Mouse (Mus musculus): Measurements from ENCODE around the gene Gm13695. TPM values are rescaled to one million over a fixed set of nuclear protein-coding genes. Genes with fewer than 3 reads are reported as not detected.
"Not testable (repeated sequence)": the region's sequence is repeated elsewhere in the genome, so short reads cannot be mapped to it uniquely, and the experiment has no call there.

The Gm13695 gene
- polyA plus RNA-seq (2015; fragmentation: Nextera tagmentation; extraction: Ambion mirVana), result not detected in 2 replicates

DNA sequence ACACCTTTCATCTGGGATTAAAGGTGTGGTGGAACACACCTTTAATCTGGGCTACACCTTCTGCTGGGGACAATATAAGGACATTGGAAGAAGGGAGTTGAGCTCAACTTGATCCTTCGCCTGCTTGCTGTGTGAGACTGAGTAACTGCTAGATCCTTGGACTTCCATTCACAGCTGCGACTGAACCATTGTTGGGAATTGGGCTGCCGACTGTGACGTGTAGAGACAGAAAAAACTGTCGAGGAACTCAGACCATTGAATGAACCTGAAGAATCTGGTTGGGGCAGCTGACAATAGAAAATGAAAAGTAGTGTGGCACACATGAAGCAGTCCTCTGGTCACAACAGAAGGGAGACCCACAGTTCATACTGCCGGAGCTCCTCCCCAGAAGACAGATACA, at the start of gene Gm13695:
TSS of gene Gm13695 (plus strand) at position 301 of the 400 bp plus-strand sequence.
- not testable (repeated sequence) for H3K36me3 ChIP-seq (ENCODE audit: insufficient read depth, low read length); H3K4me3 ChIP-seq (ENCODE audit: low read depth, low read length); DNase-seq (ENCODE audit: low spot score); H3K27ac ChIP-seq (ENCODE audit: low read length); H3K9ac ChIP-seq (replicated peaks; ENCODE audit: low read depth); H3K27me3 ChIP-seq (replicated peaks; ENCODE audit: insufficient read depth, low read length); ATAC-seq; H3K4me2 ChIP-seq (replicated peaks; ENCODE audit: low read depth, low read length); H3K4me1 ChIP-seq (ENCODE audit: insufficient read depth, low read depth, low read length); H3K9me3 ChIP-seq (ENCODE audit: low read length)
- no CpG with 5 or more reads among the region's 6 CpGs for WGBS

DNA sequence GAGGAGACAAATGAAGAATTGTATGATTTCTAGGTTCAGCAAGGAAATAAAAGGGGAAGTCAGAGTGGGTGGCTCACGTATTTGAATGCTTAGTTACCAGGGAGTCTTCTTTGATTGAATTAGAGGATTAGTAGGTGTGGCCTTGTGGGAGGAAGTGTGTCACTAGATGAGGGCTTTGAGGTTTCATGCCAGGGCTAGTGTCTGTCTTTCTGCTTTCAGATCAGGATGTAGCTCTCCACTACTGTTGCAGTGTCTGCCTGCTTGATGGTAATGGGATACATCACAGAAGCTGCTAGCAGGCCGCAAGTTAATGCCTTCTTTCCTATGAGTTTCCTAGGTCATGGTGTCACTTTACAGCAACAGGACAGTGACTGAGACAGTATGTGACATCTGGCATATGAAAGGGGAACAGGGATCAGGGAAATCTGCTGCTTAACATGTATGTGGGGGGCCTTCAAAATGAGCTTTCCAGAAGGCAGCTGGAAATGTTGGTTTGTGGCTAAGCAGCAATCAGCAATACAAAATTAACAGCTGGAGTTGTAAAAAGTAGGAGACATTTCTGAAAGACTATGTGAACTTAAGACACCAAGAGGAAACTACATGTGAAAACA, 37.5 kb upstream of the Gm13695 start:
- no peaks in the 10 kb centered on the region for H3K36me3 ChIP-seq (ENCODE audit: insufficient read depth, low read length)
- TF ChIP-seq EP300 (IDR thresholded peaks at IDR 0.05) (no peak), CTCF (IDR thresholded peaks at IDR 0.05) (no peak)
- H3K4me3 ChIP-seq (ENCODE audit: low read depth, low read length), result no peak overlapping the region
- no peak overlapping the region for H3K4me2 ChIP-seq (replicated peaks; ENCODE audit: low read depth, low read length)
- H3K9ac ChIP-seq (replicated peaks; ENCODE audit: low read depth), result no peak overlapping the region
- no peaks in the 10 kb centered on the region for H3K4me1 ChIP-seq (ENCODE audit: insufficient read depth, low read depth, low read length)
- no peak for DNase-seq (ENCODE audit: low spot score)
- H3K27ac ChIP-seq (ENCODE audit: low read length), result no peak overlapping the region
- WGBS, result 49% methylated on average over 2 of the region's 2 CpGs
- no peaks in the 10 kb centered on the region for H3K27me3 ChIP-seq (replicated peaks; ENCODE audit: insufficient read depth, low read length)
- no peak for ATAC-seq
- H3K9me3 ChIP-seq (ENCODE audit: low read length), result no peaks in the 10 kb centered on the region

DNA sequence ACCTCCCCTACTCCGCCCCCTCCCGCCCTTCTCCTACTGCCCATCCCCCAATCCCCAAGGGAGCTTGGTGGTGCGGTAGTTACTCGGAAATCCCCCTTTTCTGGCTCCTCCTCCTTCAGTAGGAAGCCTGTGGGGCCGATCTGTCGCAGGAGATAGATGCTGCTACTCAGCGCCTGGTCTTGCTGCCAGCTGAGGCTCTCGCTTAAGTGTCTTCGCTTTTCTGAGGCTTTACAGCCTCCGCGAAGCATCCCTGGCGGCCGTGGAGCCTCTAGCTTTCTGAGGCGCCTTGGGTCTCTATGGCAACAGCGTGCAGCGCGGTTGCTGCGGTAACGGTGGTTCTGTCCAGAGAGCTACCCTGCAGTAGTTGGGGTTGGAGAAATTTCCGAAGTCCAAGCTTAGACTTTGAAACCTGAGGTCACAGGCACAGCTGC, 26.2 kb upstream of the Gm13695 start, which contains the start of gene Zswim2:
TSS of gene Zswim2 (minus strand) at position 298 of the 431 bp plus-strand sequence.
- Histone ChIP-seq H3K4me2 (replicated peaks; ENCODE audit: low read depth, low read length) (0 out of 2 replicates have a peak within 1 kb of the TSS, but pooled peaks have one; percentile 17), H3K9ac (replicated peaks; ENCODE audit: low read depth) (no peak within 1 kb of the TSS), H3K9me3 (ENCODE audit: low read length) (no peaks in the 10 kb centered on the region), H3K27me3 (replicated peaks; ENCODE audit: insufficient read depth, low read length) (no peaks in the 10 kb centered on the region), H3K4me3 (ENCODE audit: low read depth, low read length) (no peak within 1 kb of the TSS; the same call in 1 of the 2 replicates), H3K36me3 (ENCODE audit: insufficient read depth, low read length) (no peaks in the 10 kb centered on the region), H3K27ac (ENCODE audit: low read length) (no peak within 1 kb of the TSS), H3K4me1 (ENCODE audit: insufficient read depth, low read depth, low read length) (no peaks in the 10 kb centered on the region)
- TF ChIP-seq EP300 (IDR thresholded peaks at IDR 0.05), result no peak
- no peak for TF ChIP-seq CTCF (IDR thresholded peaks at IDR 0.05)
- DNase-seq (ENCODE audit: low spot score), result no peak
- ATAC-seq, result no peak
- WGBS, result under 1% methylated on average over 20 of the region's 20 CpGs

DNA sequence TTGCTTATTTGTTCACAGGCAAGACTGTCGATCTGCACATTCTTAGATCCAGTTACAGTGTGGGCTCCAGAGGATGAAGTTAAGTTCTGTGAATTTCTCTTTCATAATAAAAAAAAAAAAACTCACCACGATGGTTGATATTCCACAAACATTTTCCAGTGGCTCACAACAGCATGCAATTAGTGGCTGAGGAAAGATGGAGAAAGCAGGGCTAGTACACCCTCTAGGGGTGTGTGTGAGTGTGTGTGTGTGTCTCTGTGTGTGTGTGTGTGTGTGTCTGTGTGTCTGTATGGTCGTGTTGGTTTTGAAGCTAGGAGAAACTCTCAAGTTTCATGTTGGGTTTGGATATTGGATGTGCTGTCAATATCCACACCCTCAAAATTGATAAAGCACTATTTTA, 25.7 kb upstream of the Gm13695 start:
- Histone ChIP-seq H3K4me3 (ENCODE audit: low read depth, low read length) (no peak overlapping the region), H3K4me2 (replicated peaks; ENCODE audit: low read depth, low read length) (0 out of 2 replicates have a peak overlapping the region, but pooled peaks have one; percentile 17), H3K4me1 (ENCODE audit: insufficient read depth, low read depth, low read length) (no peaks in the 10 kb centered on the region), H3K36me3 (ENCODE audit: insufficient read depth, low read length) (no peaks in the 10 kb centered on the region), H3K27ac (ENCODE audit: low read length) (no peak overlapping the region), H3K27me3 (replicated peaks; ENCODE audit: insufficient read depth, low read length) (no peaks in the 10 kb centered on the region), H3K9ac (replicated peaks; ENCODE audit: low read depth) (no peak overlapping the region), H3K9me3 (ENCODE audit: low read length) (no peaks in the 10 kb centered on the region)
- TF ChIP-seq CTCF (IDR thresholded peaks at IDR 0.05) (no peak), EP300 (IDR thresholded peaks at IDR 0.05) (no peak)
- ATAC-seq (no peak), DNase-seq (ENCODE audit: low spot score) (no peak)
- WGBS, result 33% methylated on average over 3 of the region's 3 CpGs

DNA sequence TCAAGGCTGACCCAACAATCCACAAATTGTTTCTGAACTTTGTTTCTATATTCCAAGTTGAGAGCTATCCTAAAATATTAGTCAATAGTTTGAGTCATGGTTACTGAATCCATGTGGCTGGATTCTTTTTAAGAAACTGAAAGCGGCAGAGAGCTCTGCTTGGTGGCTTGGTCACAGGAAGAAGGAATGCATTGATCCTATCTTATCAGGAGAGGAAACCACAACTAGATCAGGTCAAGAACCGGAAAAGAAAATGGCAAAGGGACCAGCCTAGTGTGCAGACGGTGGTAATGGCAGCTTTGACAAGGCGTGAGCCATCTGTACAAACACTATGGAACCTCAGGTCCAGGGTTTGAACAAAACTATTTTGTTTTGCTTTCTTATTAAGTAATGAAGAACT, 25.3 kb upstream of the Gm13695 start:
- DNase-seq (ENCODE audit: low spot score) (no peak), ATAC-seq (no peak)
- Histone ChIP-seq H3K27ac (ENCODE audit: low read length) (no peak overlapping the region), H3K4me1 (ENCODE audit: insufficient read depth, low read depth, low read length) (no peaks in the 10 kb centered on the region), H3K9ac (replicated peaks; ENCODE audit: low read depth) (no peak overlapping the region), H3K27me3 (replicated peaks; ENCODE audit: insufficient read depth, low read length) (no peaks in the 10 kb centered on the region), H3K4me2 (replicated peaks; ENCODE audit: low read depth, low read length) (no peak overlapping the region), H3K9me3 (ENCODE audit: low read length) (no peaks in the 10 kb centered on the region), H3K4me3 (ENCODE audit: low read depth, low read length) (no peak overlapping the region), H3K36me3 (ENCODE audit: insufficient read depth, low read length) (no peaks in the 10 kb centered on the region)
- 44% methylated on average over 4 of the region's 4 CpGs for WGBS
- no peak for TF ChIP-seq EP300 (IDR thresholded peaks at IDR 0.05)
- no peak for TF ChIP-seq CTCF (IDR thresholded peaks at IDR 0.05)

DNA sequence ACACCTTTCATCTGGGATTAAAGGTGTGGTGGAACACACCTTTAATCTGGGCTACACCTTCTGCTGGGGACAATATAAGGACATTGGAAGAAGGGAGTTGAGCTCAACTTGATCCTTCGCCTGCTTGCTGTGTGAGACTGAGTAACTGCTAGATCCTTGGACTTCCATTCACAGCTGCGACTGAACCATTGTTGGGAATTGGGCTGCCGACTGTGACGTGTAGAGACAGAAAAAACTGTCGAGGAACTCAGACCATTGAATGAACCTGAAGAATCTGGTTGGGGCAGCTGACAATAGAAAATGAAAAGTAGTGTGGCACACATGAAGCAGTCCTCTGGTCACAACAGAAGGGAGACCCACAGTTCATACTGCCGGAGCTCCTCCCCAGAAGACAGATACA, 11.7 kb upstream of the Gm13695 start, which contains the start of gene Gm13698:
TSS of gene Gm13698 (plus strand) at position 301 of the 400 bp plus-strand sequence.
- no CpG with 5 or more reads among the region's 6 CpGs for WGBS
- not testable (repeated sequence) for H3K36me3 ChIP-seq (ENCODE audit: insufficient read depth, low read length); H3K27ac ChIP-seq (ENCODE audit: low read length); H3K9ac ChIP-seq (replicated peaks; ENCODE audit: low read depth); H3K27me3 ChIP-seq (replicated peaks; ENCODE audit: insufficient read depth, low read length); H3K4me1 ChIP-seq (ENCODE audit: insufficient read depth, low read depth, low read length); DNase-seq (ENCODE audit: low spot score); H3K4me3 ChIP-seq (ENCODE audit: low read depth, low read length); H3K4me2 ChIP-seq (replicated peaks; ENCODE audit: low read depth, low read length); ATAC-seq; H3K9me3 ChIP-seq (ENCODE audit: low read length)

DNA sequence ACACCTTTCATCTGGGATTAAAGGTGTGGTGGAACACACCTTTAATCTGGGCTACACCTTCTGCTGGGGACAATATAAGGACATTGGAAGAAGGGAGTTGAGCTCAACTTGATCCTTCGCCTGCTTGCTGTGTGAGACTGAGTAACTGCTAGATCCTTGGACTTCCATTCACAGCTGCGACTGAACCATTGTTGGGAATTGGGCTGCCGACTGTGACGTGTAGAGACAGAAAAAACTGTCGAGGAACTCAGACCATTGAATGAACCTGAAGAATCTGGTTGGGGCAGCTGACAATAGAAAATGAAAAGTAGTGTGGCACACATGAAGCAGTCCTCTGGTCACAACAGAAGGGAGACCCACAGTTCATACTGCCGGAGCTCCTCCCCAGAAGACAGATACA, 5.9 kb upstream of the Gm13695 start, which contains the start of gene Gm13693:
TSS of gene Gm13693 (plus strand) at position 301 of the 400 bp plus-strand sequence.
- H3K27me3 ChIP-seq (replicated peaks; ENCODE audit: insufficient read depth, low read length); ATAC-seq: not testable (repeated sequence)
- no CpG with 5 or more reads among the region's 6 CpGs for WGBS

DNA sequence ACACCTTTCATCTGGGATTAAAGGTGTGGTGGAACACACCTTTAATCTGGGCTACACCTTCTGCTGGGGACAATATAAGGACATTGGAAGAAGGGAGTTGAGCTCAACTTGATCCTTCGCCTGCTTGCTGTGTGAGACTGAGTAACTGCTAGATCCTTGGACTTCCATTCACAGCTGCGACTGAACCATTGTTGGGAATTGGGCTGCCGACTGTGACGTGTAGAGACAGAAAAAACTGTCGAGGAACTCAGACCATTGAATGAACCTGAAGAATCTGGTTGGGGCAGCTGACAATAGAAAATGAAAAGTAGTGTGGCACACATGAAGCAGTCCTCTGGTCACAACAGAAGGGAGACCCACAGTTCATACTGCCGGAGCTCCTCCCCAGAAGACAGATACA, 5.7 kb downstream of the Gm13695 start, which contains the start of gene Gm13696:
TSS of gene Gm13696 (plus strand) at position 301 of the 400 bp plus-strand sequence.
- not testable (repeated sequence) for H3K4me1 ChIP-seq (ENCODE audit: insufficient read depth, low read depth, low read length); DNase-seq (ENCODE audit: low spot score); H3K27ac ChIP-seq (ENCODE audit: low read length); H3K9ac ChIP-seq (replicated peaks; ENCODE audit: low read depth); H3K4me2 ChIP-seq (replicated peaks; ENCODE audit: low read depth, low read length); ATAC-seq; H3K4me3 ChIP-seq (ENCODE audit: low read depth, low read length); H3K36me3 ChIP-seq (ENCODE audit: insufficient read depth, low read length); H3K9me3 ChIP-seq (ENCODE audit: low read length); H3K27me3 ChIP-seq (replicated peaks; ENCODE audit: insufficient read depth, low read length)
- no CpG with 5 or more reads among the region's 6 CpGs for WGBS

More for the DNA sequence above, 5.9 kb upstream of the Gm13695 start, which contains the start of gene Gm13693:
- H3K27ac ChIP-seq (ENCODE audit: low read length); DNase-seq (ENCODE audit: low spot score); H3K4me1 ChIP-seq (ENCODE audit: insufficient read depth, low read depth, low read length); H3K4me3 ChIP-seq (ENCODE audit: low read depth, low read length); H3K9ac ChIP-seq (replicated peaks; ENCODE audit: low read depth); H3K9me3 ChIP-seq (ENCODE audit: low read length); H3K4me2 ChIP-seq (replicated peaks; ENCODE audit: low read depth, low read length); H3K36me3 ChIP-seq (ENCODE audit: insufficient read depth, low read length): not testable (repeated sequence)

DNA sequence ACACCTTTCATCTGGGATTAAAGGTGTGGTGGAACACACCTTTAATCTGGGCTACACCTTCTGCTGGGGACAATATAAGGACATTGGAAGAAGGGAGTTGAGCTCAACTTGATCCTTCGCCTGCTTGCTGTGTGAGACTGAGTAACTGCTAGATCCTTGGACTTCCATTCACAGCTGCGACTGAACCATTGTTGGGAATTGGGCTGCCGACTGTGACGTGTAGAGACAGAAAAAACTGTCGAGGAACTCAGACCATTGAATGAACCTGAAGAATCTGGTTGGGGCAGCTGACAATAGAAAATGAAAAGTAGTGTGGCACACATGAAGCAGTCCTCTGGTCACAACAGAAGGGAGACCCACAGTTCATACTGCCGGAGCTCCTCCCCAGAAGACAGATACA, 11.5 kb downstream of the Gm13695 start, which contains the start of gene Gm13694:
TSS of gene Gm13694 (plus strand) at position 301 of the 400 bp plus-strand sequence.
- not testable (repeated sequence) for H3K27me3 ChIP-seq (replicated peaks; ENCODE audit: insufficient read depth, low read length); H3K9me3 ChIP-seq (ENCODE audit: low read length); H3K9ac ChIP-seq (replicated peaks; ENCODE audit: low read depth); H3K4me2 ChIP-seq (replicated peaks; ENCODE audit: low read depth, low read length); H3K4me3 ChIP-seq (ENCODE audit: low read depth, low read length); DNase-seq (ENCODE audit: low spot score); ATAC-seq; H3K36me3 ChIP-seq (ENCODE audit: insufficient read depth, low read length); H3K27ac ChIP-seq (ENCODE audit: low read length); H3K4me1 ChIP-seq (ENCODE audit: insufficient read depth, low read depth, low read length)
- WGBS, result no CpG with 5 or more reads among the region's 6 CpGs
